Mouse (Mus musculus) embryonic fibroblast, embryonic 13.5 days (primary cell): ENCODE measurements at regions not wholly inside any gene's neighbourhood (a gene's known extent, or its start where the extent isn't known, plus 50 kb on each side); places are given as distances from the start of the nearest gene placed in this dataset.

Experiments
- CTCF ChIP-seq: IDR thresholded peaks from 2 replicates; pipeline ENCODE4 v1.5.1; 2011; ENCODE audit warnings: mild to moderate bottlenecking, control low read depth, low read length, moderate library complexity, borderline replicate concordance; ENCODE audit not compliant: insufficient read depth
- POLR2A ChIP-seq: IDR thresholded peaks from 2 replicates; pipeline ENCODE4 v1.6.1; 2011; ENCODE audit warnings: low read depth, mild to moderate bottlenecking, control low read depth, low read length, moderate library complexity

DNA sequence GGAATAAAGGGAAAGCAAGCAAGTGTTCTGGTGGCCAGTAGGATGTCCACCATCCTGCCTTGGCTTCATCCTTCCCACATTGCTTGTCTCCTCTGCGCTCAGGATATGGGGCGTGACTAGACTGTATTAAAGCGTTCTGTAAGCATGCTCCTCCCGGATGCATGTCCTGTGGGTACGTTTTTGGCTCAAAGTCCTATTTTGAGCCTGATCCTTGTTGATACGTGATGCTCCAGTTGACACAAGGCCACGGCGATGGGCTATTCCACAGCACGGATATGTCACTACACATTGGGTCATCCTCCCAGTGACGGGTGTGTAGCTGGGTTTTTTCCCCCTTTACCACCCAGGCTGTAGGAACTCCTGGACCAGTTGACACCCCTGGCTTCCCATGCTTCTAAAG, 110.6 kb downstream of the Mn1 start:
- TF ChIP-seq CTCF (no peak), POLR2A (no peak)
